Mouse (Mus musculus) forebrain, embryonic 14.5 days (tissue): ENCODE data around the gene Ces1h. TPM values are rescaled to one million over a fixed set of nuclear protein-coding genes. Genes with fewer than 3 reads are reported as not detected.

Experiments used
- ATAC-seq: fragments of 200-750 bp; cut with Nextera tagmentation; 2 replicates; pipeline ENCODE4 v1.8.0; 2017; ENCODE audit warnings: mild to moderate bottlenecking, moderate library complexity
- DNase-seq: peaks from one replicate; pipeline ENCODE4 v3.0.0-alpha.2; 2015; ENCODE audit warnings: low spot score
- H3K27ac ChIP-seq: fragments of 300-500 bp; sonication (generic); 2 replicates; pipeline ENCODE4 v1.5.1; 2014; ENCODE audit warnings: low read depth, mild to moderate bottlenecking, control low read depth, low read length, moderate library complexity
- H3K27me3 ChIP-seq: fragments of 300-500 bp; sonication (generic); replicated peaks from 2 replicates; pipeline ENCODE4 v1.6.1; 2014; ENCODE audit warnings: low read length, control low read depth, mixed read lengths; ENCODE audit not compliant: control insufficient read depth, insufficient read depth
- H3K36me3 ChIP-seq: fragments of 300-500 bp; sonication (generic); 2 replicates; pipeline ENCODE4 v1.6.1; 2014; ENCODE audit warnings: low read length, control low read depth; ENCODE audit not compliant: control insufficient read depth, insufficient read depth
- H3K4me1 ChIP-seq: fragments of 300-500 bp; sonication (generic); 2 replicates; pipeline ENCODE4 v1.6.1; 2014; ENCODE audit warnings: antibody characterized with exemption, low read length, control low read depth; ENCODE audit not compliant: control insufficient read depth, insufficient read depth
- H3K4me2 ChIP-seq: fragments of 300-500 bp; sonication (generic); 2 replicates; pipeline ENCODE4 v1.6.1; 2014; ENCODE audit warnings: mild to moderate bottlenecking, control low read depth, low read length
- H3K4me3 ChIP-seq: fragments of 300-500 bp; sonication (generic); 2 replicates; pipeline ENCODE4 v1.5.1; 2014; ENCODE audit warnings: low read depth, low read length, control low read depth
- H3K9ac ChIP-seq: fragments of 300-500 bp; sonication (generic); 2 replicates; pipeline ENCODE4 v1.6.1; 2014; ENCODE audit warnings: mild to moderate bottlenecking, low read length, control low read depth, moderate library complexity
- H3K9me3 ChIP-seq: fragments of 300-500 bp; sonication (generic); replicated peaks from 2 replicates; pipeline ENCODE4 v1.6.1; 2016; ENCODE audit warnings: low read length, control low read depth, mixed read lengths; ENCODE audit not compliant: control insufficient read depth
- WGBS: fragments of 180-500 bp; shearing (Covaris S2); extraction: QIAGEN DNeasy Blood & Tissue Kit; methylation state at CpG from one replicate; pipeline ENCODE4 v1.1.7; 2014; 5-methylcytosine and 5-hydroxymethylcytosine counted together
- polyA plus RNA-seq: library from polyadenylated mRNA; unstranded; fragments of >200 nt; fragmentation: Nextera tagmentation; extraction: Ambion mirVana; gene quantifications from 2 replicates; pipeline ENCODE4 v1.2.1, GENCODE M21; 2014

The Ces1h gene
- polyA plus RNA-seq, 1 experiment from 2014 or later = not detected

DNA sequence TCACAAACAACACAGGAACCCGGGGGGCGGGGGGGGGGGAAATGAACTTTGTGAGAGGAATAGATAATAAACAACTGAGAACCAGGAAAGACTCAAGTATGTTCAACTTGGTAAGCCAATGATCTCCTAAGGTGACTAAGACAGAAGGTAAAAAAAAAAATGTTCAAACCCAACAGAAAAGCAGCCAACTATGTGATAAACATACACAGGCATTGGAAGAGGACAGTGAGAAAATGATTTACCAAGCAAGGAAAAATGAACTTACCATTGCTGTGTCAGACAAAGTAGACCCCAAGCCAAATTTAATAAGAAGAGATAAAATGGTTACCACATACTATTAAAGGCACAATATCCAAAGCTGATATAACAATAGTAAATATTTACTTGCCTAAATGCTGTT is 40.0 kb downstream of the Ces1h start:
- ATAC-seq = no peak

DNA sequence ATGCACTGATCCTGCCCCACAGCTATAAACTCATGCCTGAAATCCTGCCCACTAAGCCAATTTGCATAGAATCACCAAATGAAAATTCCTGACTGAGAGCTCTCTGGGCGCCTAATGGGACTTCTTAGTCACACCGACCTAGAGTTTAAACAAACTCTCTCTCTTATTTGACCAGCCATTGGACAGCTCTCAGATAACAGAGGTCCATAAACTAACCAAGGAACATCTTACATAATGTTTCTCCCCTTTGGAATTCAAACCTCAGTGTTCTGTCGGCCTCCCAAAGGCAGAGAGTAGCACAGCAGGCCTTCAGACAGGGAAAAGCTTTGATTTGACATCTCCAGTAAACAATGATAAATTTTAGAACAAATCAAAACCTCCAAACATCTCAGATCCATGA is 42.3 kb downstream of the Ces1h start, which contains the start of gene Ces1g:
Ces1g (minus strand) TSS at position 102 of the 400 bp plus-strand sequence.
- 75% methylated on average over 3 of the region's 3 CpGs for WGBS
- H3K4me1 ChIP-seq = no peaks in the 10 kb centered on the region
- no peak within 1 kb of the TSS for H3K4me3 ChIP-seq
- no peak within 1 kb of the TSS for H3K9ac ChIP-seq
- H3K4me2 ChIP-seq = no peak within 1 kb of the TSS
- H3K27me3 ChIP-seq = no peaks in the 10 kb centered on the region
- H3K27ac ChIP-seq = no peak within 1 kb of the TSS
- no peaks in the 10 kb centered on the region for H3K9me3 ChIP-seq
- H3K36me3 ChIP-seq = no peaks in the 10 kb centered on the region
- no peak for ATAC-seq
- no peak for DNase-seq

More for the DNA sequence above, 40.0 kb downstream of the Ces1h start:
- WGBS = 89% methylated on average over 2 of the region's 2 CpGs
- no peaks in the 10 kb centered on the region for H3K4me1 ChIP-seq
- no peak for DNase-seq
- H3K27me3 ChIP-seq = no peaks in the 10 kb centered on the region
- H3K4me2 ChIP-seq = no peak overlapping the region
- H3K9ac ChIP-seq = no peak overlapping the region
- no peaks in the 10 kb centered on the region for H3K9me3 ChIP-seq
- no peaks in the 10 kb centered on the region for H3K36me3 ChIP-seq
- H3K4me3 ChIP-seq = no peak overlapping the region
- H3K27ac ChIP-seq = no peak overlapping the region

DNA sequence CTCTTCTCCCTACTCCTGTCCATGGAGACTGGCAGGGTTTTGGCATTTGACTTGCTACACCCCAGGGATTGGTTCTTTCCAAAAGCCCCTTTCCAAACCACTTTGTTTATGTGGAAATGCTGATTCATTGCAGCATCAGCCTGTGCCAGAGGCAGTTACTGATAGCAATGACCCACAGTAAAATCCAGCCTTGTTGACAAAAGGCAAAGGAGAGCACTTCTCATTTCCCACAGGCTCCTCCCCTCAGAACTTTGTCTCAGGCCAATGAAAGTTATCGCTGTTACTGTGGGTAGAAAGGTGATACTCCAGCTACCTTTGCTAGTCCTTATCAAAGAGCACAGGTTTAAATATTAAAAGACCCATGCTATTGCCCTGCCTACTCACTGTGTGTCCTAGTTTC is 46.8 kb downstream of the Ces1h start:
- H3K36me3 ChIP-seq = no peaks in the 10 kb centered on the region
- no peaks in the 10 kb centered on the region for H3K27me3 ChIP-seq
- no peak overlapping the region for H3K4me3 ChIP-seq
- no peaks in the 10 kb centered on the region for H3K9me3 ChIP-seq
- DNase-seq (no peak), ATAC-seq (no peak)
- 82% methylated on average over 1 of the region's 1 CpGs for WGBS
- H3K4me2 ChIP-seq = no peak overlapping the region
- no peaks in the 10 kb centered on the region for H3K4me1 ChIP-seq
- H3K9ac ChIP-seq = no peak overlapping the region
- H3K27ac ChIP-seq = no peak overlapping the region

GRCm38 (mm10) chr8:93331151-93331550 is 48.4 kb downstream of the Ces1h start:
- no peak overlapping the region for H3K27ac ChIP-seq
- WGBS = 93% methylated on average over 2 of the region's 2 CpGs
- no peak overlapping the region for H3K4me3 ChIP-seq
- DNase-seq = no peak
- H3K36me3 ChIP-seq = no peaks in the 10 kb centered on the region
- no peak overlapping the region for H3K9ac ChIP-seq
- no peaks in the 10 kb centered on the region for H3K27me3 ChIP-seq
- no peak for ATAC-seq
- H3K4me2 ChIP-seq = no peak overlapping the region
- H3K4me1 ChIP-seq = no peaks in the 10 kb centered on the region
- no peaks in the 10 kb centered on the region for H3K9me3 ChIP-seq

- no peak overlapping the region for H3K4me2 ChIP-seq
- H3K4me1 ChIP-seq = no peaks in the 10 kb centered on the region
- no peaks in the 10 kb centered on the region for H3K9me3 ChIP-seq
- no peak overlapping the region for H3K9ac ChIP-seq
- WGBS = 85% methylated on average over 2 of the region's 2 CpGs
- H3K36me3 ChIP-seq = no peaks in the 10 kb centered on the region
- H3K27ac ChIP-seq = no peak overlapping the region
- H3K27me3 ChIP-seq = no peaks in the 10 kb centered on the region
- DNase-seq (no peak), ATAC-seq (no peak)
- H3K4me3 ChIP-seq = no peak overlapping the region
These were observed 54.4 kb downstream of the Ces1h start for GRCm38 (mm10) chr8:93325123-93325522.

GRCm38 (mm10) chr8:93317031-93317430 is 62.5 kb downstream of the Ces1h start:
- Histone ChIP-seq H3K27ac (no peak overlapping the region), H3K9me3 (no peaks in the 10 kb centered on the region), H3K27me3 (no peaks in the 10 kb centered on the region), H3K4me3 (no peak overlapping the region), H3K4me2 (no peak overlapping the region), H3K4me1 (no peaks in the 10 kb centered on the region), H3K9ac (no peak overlapping the region), H3K36me3 (no peaks in the 10 kb centered on the region)
- DNase-seq (no peak), ATAC-seq (no peak)
- 82% methylated on average over 2 of the region's 2 CpGs for WGBS

DNA sequence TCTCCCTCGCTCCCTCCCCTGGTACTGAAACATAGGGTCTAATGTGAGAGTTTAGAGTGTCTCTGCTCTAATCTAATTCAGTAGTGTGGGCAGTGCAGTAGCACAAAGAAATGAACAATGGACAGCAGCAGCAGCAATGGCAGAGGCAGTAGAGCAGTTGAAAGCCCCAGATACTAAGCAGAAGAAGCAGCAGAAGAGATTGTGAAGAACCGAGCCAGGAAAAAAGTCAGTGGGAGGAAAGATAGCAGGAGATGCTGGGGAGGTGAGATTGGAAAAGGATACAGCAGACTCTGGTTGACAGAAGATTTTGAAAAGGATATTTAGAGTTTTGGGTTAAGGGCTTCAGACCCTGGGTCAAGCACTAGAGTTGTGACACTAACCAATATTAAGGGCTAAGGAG is 64.0 kb downstream of the Ces1h start:
- Histone ChIP-seq H3K27me3 (no peaks in the 10 kb centered on the region), H3K4me3 (no peak overlapping the region), H3K4me1 (no peaks in the 10 kb centered on the region), H3K9ac (no peak overlapping the region), H3K27ac (no peak overlapping the region), H3K36me3 (no peaks in the 10 kb centered on the region), H3K9me3 (no peaks in the 10 kb centered on the region), H3K4me2 (no peak overlapping the region)
- DNase-seq = no peak
- WGBS = 89% methylated on average over 2 of the region's 2 CpGs
- no peak for ATAC-seq

Other genes starting within 250 kb of the Ces1h start
- gene Ces1c, start 248.4 kb downstream of the Ces1h start, polyA plus RNA-seq = not detected in 2 replicates
- gene Ces1d, start 181.9 kb downstream of the Ces1h start, polyA plus RNA-seq = not detected in 2 replicates
- not detected in 2 replicates for gene Ces1e, start 150.1 kb downstream of the Ces1h start, polyA plus RNA-seq
- gene Ces1f, start 100.0 kb downstream of the Ces1h start, polyA plus RNA-seq = not detected in 2 replicates
- not detected in 2 replicates for gene Ces1g, start 42.4 kb downstream of the Ces1h start, polyA plus RNA-seq
- 0.38 and 0.63 TPM in 2 replicates for gene Ces5a, start 156.1 kb upstream of the Ces1h start, polyA plus RNA-seq